Mouse (Mus musculus) mesoderm, embryonic 11.5 days (tissue): ENCODE data around the gene Kcnh3.
A peak's percentile ranks its signal among the peaks of the same experiment; 100 is the strongest.

Experiments used
- DNase-seq: peaks from one replicate; pipeline ENCODE4 v3.0.0-alpha.2; 2012; ENCODE audit warnings: low read depth, low spot score

The Kcnh3 gene

GRCm38 (mm10) chr15:99224208-99224911, at the start of gene Kcnh3:
Gene Kcnh3, plus strand, starts transcription at chr15:99224861.
- peak; percentile 50 for DNase-seq

- DNase-seq: no peak
Observed at GRCm38 (mm10) chr15:99179639-99180038, 45.0 kb upstream of the Kcnh3 start.

- DNase-seq: no peak
Observed at GRCm38 (mm10) chr15:99184217-99184914, 40.3 kb upstream of the Kcnh3 start.

GRCm38 (mm10) chr15:99194358-99194757, 30.3 kb upstream of the Kcnh3 start:
- no peak for DNase-seq

- peak; percentile 50 for DNase-seq
Observed at GRCm38 (mm10) chr15:99195043-99195442, 29.6 kb upstream of the Kcnh3 start.

- DNase-seq: no peak
Observed at GRCm38 (mm10) chr15:99198761-99199160, 25.9 kb upstream of the Kcnh3 start.

GRCm38 (mm10) chr15:99205959-99206358, 18.7 kb upstream of the Kcnh3 start:
- no peak for DNase-seq

GRCm38 (mm10) chr15:99213183-99213582, 11.5 kb upstream of the Kcnh3 start:
- no peak for DNase-seq

- DNase-seq: peak; percentile 24
Observed at GRCm38 (mm10) chr15:99214941-99215340, 9.7 kb upstream of the Kcnh3 start.

- DNase-seq: no peak
Observed at GRCm38 (mm10) chr15:99215741-99216463, 8.8 kb upstream of the Kcnh3 start.

- DNase-seq: no peak
Observed at GRCm38 (mm10) chr15:99217630-99218029, 7.0 kb upstream of the Kcnh3 start.

GRCm38 (mm10) chr15:99221315-99221952, 3.2 kb upstream of the Kcnh3 start:
- peak; percentile 56 for DNase-seq

GRCm38 (mm10) chr15:99222794-99223584, 1.7 kb upstream of the Kcnh3 start:
- DNase-seq: no peak

- peak; percentile 37 for DNase-seq
Observed at GRCm38 (mm10) chr15:99223585-99224207, 965 bp upstream of the Kcnh3 start.

GRCm38 (mm10) chr15:99225081-99225810, 585 bp downstream of the Kcnh3 start:
- DNase-seq: peak; percentile 18

GRCm38 (mm10) chr15:99226090-99226489, 1.4 kb downstream of the Kcnh3 start:
- no peak for DNase-seq

GRCm38 (mm10) chr15:99231998-99232397, 7.3 kb downstream of the Kcnh3 start:
- DNase-seq: no peak

- DNase-seq: no peak
Observed at GRCm38 (mm10) chr15:99233719-99234118, 9.1 kb downstream of the Kcnh3 start.

- DNase-seq: no peak
Observed at GRCm38 (mm10) chr15:99234326-99235010, 9.8 kb downstream of the Kcnh3 start.
